Mouse (Mus musculus) megakaryocyte, embryonic 14.5 days (primary cell): ENCODE measurements at regions not wholly inside any gene's neighbourhood (a gene's known extent, or its start where the extent isn't known, plus 50 kb on each side); places are given as distances from the start of the nearest gene placed in this dataset.

ENCODE experiments used
- FLI1 ChIP-seq: IDR thresholded peaks from 2 replicates; pipeline ENCODE4 v1.6.1; 2012; ENCODE audit warnings: low read length, inconsistent platforms, mixed read lengths
- GATA1 ChIP-seq: IDR thresholded peaks from 3 replicates; pipeline ENCODE4 v1.6.1; 2012; ENCODE audit warnings: mixed read lengths, low read length, inconsistent platforms, borderline replicate concordance

DNA sequence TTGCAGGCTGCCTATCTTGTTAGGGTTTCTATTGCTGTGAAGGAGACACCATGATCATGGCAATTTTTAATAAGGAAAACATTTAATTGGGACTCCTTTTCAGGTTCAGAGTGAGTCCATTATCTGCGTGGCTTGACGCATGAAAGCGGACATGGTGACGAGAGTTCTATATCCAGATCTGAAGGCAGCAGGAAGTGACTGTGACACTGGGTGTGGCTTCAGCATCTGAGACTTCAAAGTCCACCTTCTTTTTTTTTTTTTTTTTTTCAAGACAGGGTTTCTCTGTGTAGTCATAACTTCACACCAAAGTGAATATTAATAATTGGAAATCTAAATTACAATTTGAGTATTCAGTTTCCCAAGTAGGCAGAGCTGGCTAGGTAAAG, 118.1 kb downstream of the Sptssa start:
- no peak for TF ChIP-seq GATA1
- TF ChIP-seq FLI1: no peak
